Mouse (Mus musculus): ENCODE results near the gene Lamp3.
"Not testable (repeated sequence)": the region's sequence is repeated elsewhere in the genome, so short reads cannot be mapped to it uniquely, and the experiment has no call there.

Lamp3 gene

GRCm38 (mm10) chr16:19706216-19706615, at the start of gene Lamp3:
Lamp3 (minus strand) TSS chr16:19706375.
- no peak for DNase-seq (ENCODE audit: low read depth, low spot score)

DNA sequence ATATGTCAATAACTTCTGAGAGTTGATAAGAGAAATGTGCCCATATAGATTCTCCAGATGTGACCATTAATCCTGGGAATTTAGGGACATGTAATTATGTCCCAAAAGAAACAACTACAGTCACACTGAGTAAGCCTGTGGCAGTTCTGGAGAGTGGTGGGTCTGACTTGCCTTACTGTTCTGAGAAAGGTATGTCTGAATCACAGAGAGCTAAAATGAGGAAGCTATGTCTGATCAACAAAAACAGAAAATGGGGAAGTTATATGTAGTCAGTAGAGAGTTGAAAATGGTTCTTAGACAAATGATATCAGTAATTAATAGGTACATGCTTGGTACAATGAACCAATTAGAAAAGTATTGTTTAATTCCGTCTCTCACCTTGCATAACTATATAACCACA, 26.7 kb upstream of the Lamp3 start:
- no peak for DNase-seq (ENCODE audit: low read depth, low spot score)

DNA sequence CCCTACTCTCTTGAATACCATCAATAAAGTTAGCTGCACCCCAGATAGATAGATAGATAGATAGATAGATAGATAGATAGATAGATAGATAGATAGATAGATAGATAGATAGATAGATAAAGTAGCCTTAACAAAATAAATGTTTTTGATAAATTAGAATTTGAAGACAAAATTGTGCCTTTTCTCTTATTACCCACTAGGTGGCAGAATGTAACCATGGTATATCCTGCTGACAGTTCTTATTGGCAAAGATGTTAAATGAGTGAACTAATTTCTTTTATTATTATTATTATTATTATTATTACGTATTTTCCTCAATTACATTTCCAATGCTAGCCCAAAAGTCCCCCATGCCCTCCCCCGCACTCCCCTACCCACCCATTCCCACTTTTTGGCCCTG, 18.0 kb upstream of the Lamp3 start:
- DNase-seq (ENCODE audit: low read depth, low spot score): peak; percentile 24

DNA sequence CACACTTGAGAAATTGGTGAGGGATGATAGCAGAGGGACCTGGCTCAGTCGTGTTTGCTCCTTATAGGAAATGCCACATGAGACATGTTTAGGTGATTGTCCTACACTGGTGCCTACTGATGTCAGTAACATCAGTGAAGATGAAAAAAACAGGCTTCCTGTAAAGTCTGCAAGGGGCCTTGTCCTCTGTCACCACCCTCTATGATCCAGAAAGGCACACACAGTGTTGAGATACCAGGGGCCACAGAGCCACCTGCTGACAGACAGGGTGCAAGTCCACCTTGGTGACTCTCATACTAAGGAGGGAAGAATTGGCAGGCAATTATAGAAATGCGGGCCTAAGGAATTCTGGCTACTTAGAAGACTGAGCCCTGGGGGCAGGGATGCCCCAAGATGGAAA, 14.8 kb upstream of the Lamp3 start:
- no peak for DNase-seq (ENCODE audit: low read depth, low spot score)

GRCm38 (mm10) chr16:19707381-19707780, 1.2 kb upstream of the Lamp3 start:
- DNase-seq (ENCODE audit: low read depth, low spot score): no peak

DNA sequence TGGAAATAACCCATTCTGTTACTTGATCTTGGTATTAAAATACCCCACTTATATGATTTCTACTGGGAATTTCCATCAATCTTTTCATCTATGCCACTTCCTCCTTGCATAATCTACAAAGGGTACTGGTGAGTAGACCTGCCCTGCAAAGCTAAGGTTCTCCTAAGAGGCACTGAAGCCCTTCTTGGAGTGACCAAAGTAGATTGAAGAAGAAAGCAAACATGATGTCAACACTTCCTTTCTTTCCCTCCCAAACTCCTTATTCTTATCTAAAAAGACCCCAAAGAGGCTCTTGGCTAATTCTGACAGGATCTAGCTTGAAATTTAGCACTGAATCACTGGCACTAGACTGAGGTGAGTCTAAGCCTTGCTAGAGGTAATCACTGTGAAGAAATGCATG, 7.0 kb downstream of the Lamp3 start:
- DNase-seq (ENCODE audit: low read depth, low spot score): no peak

DNA sequence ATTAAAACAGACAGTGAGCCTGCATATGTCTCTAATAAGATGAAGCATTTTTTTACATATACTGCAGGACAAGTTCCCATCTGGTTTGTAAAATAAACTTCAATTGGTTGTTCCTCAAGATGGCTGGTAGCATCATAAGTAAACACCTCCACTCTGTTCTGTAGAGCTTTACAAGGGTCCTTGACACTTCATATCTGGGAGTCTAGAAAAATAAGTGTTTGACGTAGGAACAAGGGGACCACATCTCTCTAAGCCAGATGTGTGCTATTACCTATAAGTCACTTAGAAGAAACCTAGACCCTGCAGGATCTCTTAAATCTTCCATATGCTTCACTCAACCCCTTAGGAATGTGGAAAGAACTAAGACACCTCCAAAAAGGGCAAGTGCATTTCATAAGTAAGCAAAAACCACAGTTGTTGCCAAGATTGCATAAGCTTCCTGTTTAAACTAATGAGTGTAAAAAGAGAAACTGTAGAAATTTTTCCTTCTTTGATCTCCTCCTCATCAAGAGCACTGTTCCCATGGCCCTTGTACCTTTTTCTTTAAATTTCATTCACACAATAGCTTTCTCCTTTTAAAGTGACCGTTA, 35.3 kb downstream of the Lamp3 start:
- DNase-seq (ENCODE audit: low read depth, low spot score): no peak

GRCm38 (mm10) chr16:19666312-19666711, 39.9 kb downstream of the Lamp3 start:
- DNase-seq (ENCODE audit: low read depth, low spot score): no peak

DNA sequence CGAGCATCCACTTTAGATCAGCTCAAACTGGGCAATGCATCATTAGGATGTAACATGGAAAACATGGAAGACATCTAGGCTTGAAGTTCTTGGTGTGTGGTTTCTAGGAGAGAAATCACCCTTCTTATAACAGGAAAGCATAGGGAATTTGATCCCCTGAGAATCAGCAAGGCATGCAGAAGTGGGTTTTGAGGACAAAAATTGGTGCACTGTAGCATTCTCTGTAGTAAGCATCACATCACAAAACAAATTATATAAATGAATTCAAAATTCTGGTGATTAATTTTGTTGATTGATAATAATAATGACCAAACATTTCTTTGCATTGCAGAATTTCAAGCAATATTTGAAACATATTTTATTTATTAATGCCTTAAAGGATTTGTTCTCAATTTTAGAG, 76.4 kb downstream of the Lamp3 start, which contains the start of gene Olfr171:
Olfr171 (minus strand) TSS at position 101 of the 400 bp plus-strand sequence.
- no peak for DNase-seq (ENCODE audit: low read depth, low spot score)

DNA sequence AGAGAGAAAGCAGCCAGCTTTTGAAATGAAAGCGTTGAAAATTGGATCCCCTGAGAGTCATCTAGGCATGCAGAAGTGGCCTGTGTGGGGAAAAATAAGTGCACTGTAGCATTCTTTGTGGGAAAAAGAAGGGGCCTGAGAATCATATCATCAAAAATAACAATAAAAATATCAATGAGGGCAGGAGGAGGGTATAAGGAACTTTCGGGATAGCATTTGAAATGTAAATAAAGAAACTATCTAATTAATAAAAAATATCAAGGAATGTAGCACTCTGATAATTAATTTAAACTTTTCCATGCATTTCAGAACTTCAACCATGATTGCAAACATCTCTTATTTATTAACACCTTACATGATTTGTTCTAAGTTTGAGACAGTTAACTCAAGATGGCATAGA, 94.4 kb downstream of the Lamp3 start, which contains the start of gene Olfr170:
Olfr170 (minus strand) TSS at position 101 of the 400 bp plus-strand sequence.
- DNase-seq (ENCODE audit: low read depth, low spot score): not testable (repeated sequence)

Measured in brain, adult 2 months (tissue).